Mouse (Mus musculus) neural tube, embryonic 15.5 days (tissue): ENCODE results near the gene Tuba1b. TPM values are rescaled to one million over a fixed set of nuclear protein-coding genes. Genes with fewer than 3 reads are reported as not detected.
"Not testable (repeated sequence)": the region's sequence is repeated elsewhere in the genome, so short reads cannot be mapped to it uniquely, and the experiment has no call there.

Experiments used
- ATAC-seq: fragments of 200-750 bp; cut with Nextera tagmentation; 2 replicates; pipeline ENCODE4 v1.8.0; 2017; ENCODE audit warnings: mild to moderate bottlenecking, moderate TSS enrichment, moderate library complexity; ENCODE audit not compliant: low FRiP score
- H3K27ac ChIP-seq: fragments of 300-500 bp; sonication (generic); replicated peaks from 2 replicates; pipeline ENCODE4 v1.5.1; 2015; ENCODE audit warnings: mild to moderate bottlenecking, inconsistent platforms
- H3K27me3 ChIP-seq: fragments of 300-500 bp; sonication (generic); replicated peaks from 2 replicates; pipeline ENCODE4 v1.6.1; 2015; ENCODE audit warnings: inconsistent platforms
- H3K36me3 ChIP-seq: fragments of 300-500 bp; sonication (generic); 2 replicates; pipeline ENCODE4 v1.6.1; 2015; ENCODE audit warnings: inconsistent platforms
- H3K4me1 ChIP-seq: fragments of 300-500 bp; sonication (generic); 2 replicates; pipeline ENCODE4 v1.6.1; 2015; ENCODE audit warnings: inconsistent platforms
- H3K4me2 ChIP-seq: fragments of 300-500 bp; sonication (generic); 2 replicates; pipeline ENCODE4 v1.6.1; 2015; ENCODE audit warnings: inconsistent platforms, mild to moderate bottlenecking, moderate library complexity
- H3K4me3 ChIP-seq: fragments of 300-500 bp; sonication (generic); replicated peaks from 2 replicates; pipeline ENCODE4 v1.5.1; 2015; ENCODE audit warnings: mild to moderate bottlenecking, inconsistent platforms
- H3K9ac ChIP-seq: fragments of 300-500 bp; sonication (generic); replicated peaks from 2 replicates; pipeline ENCODE4 v1.6.1; 2015; ENCODE audit warnings: mild to moderate bottlenecking, inconsistent platforms
- H3K9me3 ChIP-seq: fragments of 300-500 bp; sonication (generic); replicated peaks from 2 replicates; pipeline ENCODE4 v1.6.1; 2016; ENCODE audit warnings: inconsistent platforms
- WGBS: fragments of 180-500 bp; shearing (Covaris S2); methylation state at CpG from one replicate; pipeline ENCODE4 v1.1.7; 2015; ENCODE audit warnings: mixed read lengths; 5-methylcytosine and 5-hydroxymethylcytosine counted together
- polyA plus RNA-seq: library from polyadenylated mRNA; unstranded; fragments of >200 nt; fragmentation: Nextera tagmentation; extraction: Ambion mirVana; gene quantifications from 2 replicates; pipeline ENCODE4 v1.2.1, GENCODE M21; 2015

Tuba1b gene
- polyA plus RNA-seq, 1 experiment from 2014 or later: 1,446 TPM

- Histone ChIP-seq H3K27me3 (no peaks in the 10 kb centered on the region), H3K27ac (peak overlapping the region; percentile 99), H3K4me2 (peak overlapping the region; percentile 66), H3K4me3 (peak overlapping the region; percentile 72), H3K9ac (peak overlapping the region; percentile 90), H3K4me1 (peaks cover 31% of the 10 kb centered on the region), H3K9me3 (no peaks in the 10 kb centered on the region), H3K36me3 (peaks cover 3% of the 10 kb centered on the region; the same call in 1 of the 2 replicates)
- ATAC-seq: peak; percentile 91
- WGBS: under 1% methylated on average over 35 of the region's 35 CpGs
These were observed 540 bp downstream of the Tuba1b start for GRCm38 (mm10) chr15:98933833-98934216.

GRCm38 (mm10) chr15:98933004-98933671 is 1.2 kb downstream of the Tuba1b start:
- Histone ChIP-seq H3K4me2 (peak overlapping the region; percentile 66), H3K27ac (peak overlapping the region; percentile 99), H3K9ac (peak overlapping the region; percentile 90), H3K4me3 (peak overlapping the region; percentile 72), H3K4me1 (peaks cover 36% of the 10 kb centered on the region)
- H3K9me3 ChIP-seq, H3K36me3 ChIP-seq, ATAC-seq, H3K27me3 ChIP-seq: not testable (repeated sequence)
- whole genome bisulfite sequencing: 18% methylated on average over 8 of the region's 9 CpGs

GRCm38 (mm10) chr15:98930998-98931397 is 3.4 kb downstream of the Tuba1b start:
- 57% methylated on average over 3 of the region's 3 CpGs for WGBS
- H3K4me3 ChIP-seq: no peak overlapping the region
- no peaks in the 10 kb centered on the region for H3K9me3 ChIP-seq
- H3K27me3 ChIP-seq: no peaks in the 10 kb centered on the region
- H3K27ac ChIP-seq: no peak overlapping the region
- peaks cover 3% of the 10 kb centered on the region; the same call in 1 of the 2 replicates for H3K36me3 ChIP-seq
- no peak for ATAC-seq
- peak overlapping the region; percentile 26; the same call in 1 of the 2 replicates for H3K9ac ChIP-seq
- peak overlapping the region; percentile 25 for H3K4me2 ChIP-seq
- H3K4me1 ChIP-seq: peaks cover 35% of the 10 kb centered on the region

GRCm38 (mm10) chr15:98930017-98930734 is 4.2 kb downstream of the Tuba1b start:
- Histone ChIP-seq H3K4me2 (no peak overlapping the region), H3K4me3 (no peak overlapping the region), H3K4me1 (peaks cover 27% of the 10 kb centered on the region), H3K27ac (no peak overlapping the region), H3K36me3 (peaks cover 3% of the 10 kb centered on the region; the same call in 1 of the 2 replicates), H3K27me3 (no peaks in the 10 kb centered on the region), H3K9ac (no peak overlapping the region), H3K9me3 (no peaks in the 10 kb centered on the region)
- ATAC-seq: no peak
- 56% methylated on average over 8 of the region's 8 CpGs for WGBS

GRCm38 (mm10) chr15:98928598-98929240 is 5.6 kb downstream of the Tuba1b start:
- Histone ChIP-seq H3K9ac (peak overlapping the region; percentile 31; the same call in 1 of the 2 replicates), H3K27ac (no peak overlapping the region), H3K4me2 (peak overlapping the region; percentile 22; the same call in 1 of the 2 replicates), H3K4me3 (no peak overlapping the region), H3K4me1 (peaks cover 25% of the 10 kb centered on the region), H3K9me3 (no peaks in the 10 kb centered on the region), H3K27me3 (no peaks in the 10 kb centered on the region), H3K36me3 (peaks cover 3% of the 10 kb centered on the region; the same call in 1 of the 2 replicates)
- peak; percentile 54 for ATAC-seq
- 17% methylated on average over 13 of the region's 13 CpGs for WGBS

GRCm38 (mm10) chr15:98927566-98927965 is 6.8 kb downstream of the Tuba1b start:
- WGBS: 80% methylated on average over 5 of the region's 5 CpGs
- Histone ChIP-seq H3K9me3 (no peaks in the 10 kb centered on the region), H3K4me3 (no peak overlapping the region), H3K4me1 (peaks cover 21% of the 10 kb centered on the region), H3K27ac (no peak overlapping the region), H3K4me2 (no peak overlapping the region), H3K36me3 (peaks cover 3% of the 10 kb centered on the region; the same call in 1 of the 2 replicates), H3K27me3 (no peaks in the 10 kb centered on the region), H3K9ac (no peak overlapping the region)
- ATAC-seq: no peak

- Histone ChIP-seq H3K9ac (no peak overlapping the region), H3K27ac (no peak overlapping the region), H3K36me3 (no peaks in the 10 kb centered on the region), H3K4me2 (no peak overlapping the region), H3K27me3 (no peaks in the 10 kb centered on the region), H3K9me3 (no peaks in the 10 kb centered on the region), H3K4me1 (peaks cover 9% of the 10 kb centered on the region), H3K4me3 (no peak overlapping the region)
- ATAC-seq: no peak
- 84% methylated on average over 3 of the region's 3 CpGs for WGBS
These were observed 9.7 kb downstream of the Tuba1b start for GRCm38 (mm10) chr15:98924682-98925081.

GRCm38 (mm10) chr15:98923031-98923537 is 11.3 kb downstream of the Tuba1b start:
- no peak overlapping the region for H3K4me3 ChIP-seq
- ATAC-seq: no peak
- 85% methylated on average over 2 of the region's 2 CpGs for WGBS
- H3K27me3 ChIP-seq: no peaks in the 10 kb centered on the region
- H3K4me2 ChIP-seq: no peak overlapping the region
- no peak overlapping the region for H3K9ac ChIP-seq
- H3K9me3 ChIP-seq: no peaks in the 10 kb centered on the region
- H3K4me1 ChIP-seq: peaks cover 6% of the 10 kb centered on the region
- no peaks in the 10 kb centered on the region for H3K36me3 ChIP-seq
- no peak overlapping the region for H3K27ac ChIP-seq

GRCm38 (mm10) chr15:98922581-98922980 is 11.8 kb downstream of the Tuba1b start:
- Histone ChIP-seq H3K9ac (no peak overlapping the region), H3K36me3 (no peaks in the 10 kb centered on the region), H3K4me1 (peaks cover 6% of the 10 kb centered on the region), H3K4me2 (no peak overlapping the region), H3K27ac (no peak overlapping the region), H3K9me3 (no peaks in the 10 kb centered on the region), H3K4me3 (no peak overlapping the region), H3K27me3 (no peaks in the 10 kb centered on the region)
- WGBS: 60% methylated on average over 3 of the region's 3 CpGs
- no peak for ATAC-seq

- WGBS: 92% methylated on average over 5 of the region's 5 CpGs
- peaks cover 12% of the 10 kb centered on the region for H3K4me1 ChIP-seq
- no peaks in the 10 kb centered on the region for H3K9me3 ChIP-seq
- H3K27ac ChIP-seq: no peak overlapping the region
- no peaks in the 10 kb centered on the region for H3K27me3 ChIP-seq
- H3K4me3 ChIP-seq: no peak overlapping the region
- no peak overlapping the region for H3K4me2 ChIP-seq
- no peaks in the 10 kb centered on the region for H3K36me3 ChIP-seq
- no peak overlapping the region for H3K9ac ChIP-seq
- ATAC-seq: no peak
These were observed 12.9 kb downstream of the Tuba1b start for GRCm38 (mm10) chr15:98921510-98921909.

GRCm38 (mm10) chr15:98918499-98918895 is 15.9 kb downstream of the Tuba1b start:
- Histone ChIP-seq H3K4me1 (peaks cover 30% of the 10 kb centered on the region), H3K9ac (peak overlapping the region; percentile 49), H3K27ac (peak overlapping the region; percentile 97), H3K4me3 (peak overlapping the region; percentile 90), H3K4me2 (peak overlapping the region; percentile 81)
- not testable (repeated sequence) for ATAC-seq, H3K9me3 ChIP-seq, H3K36me3 ChIP-seq, H3K27me3 ChIP-seq
- WGBS: 29% methylated on average over 8 of the region's 8 CpGs
